Mouse (Mus musculus) liver, embryonic 14.5 days (tissue): ENCODE measurements around the gene Pecr.
A peak's percentile ranks its signal among the peaks of the same experiment; 100 is the strongest.

Source experiments
- CTCF ChIP-seq: IDR thresholded peaks from 2 replicates; pipeline ENCODE4 v1.5.1; 2016; ENCODE audit warnings: antibody characterized with exemption, low read depth, control low read depth
- EP300 ChIP-seq: IDR thresholded peaks from 2 replicates; pipeline ENCODE4 v1.6.1; 2016; ENCODE audit warnings: antibody characterized with exemption, low read depth

DNA sequence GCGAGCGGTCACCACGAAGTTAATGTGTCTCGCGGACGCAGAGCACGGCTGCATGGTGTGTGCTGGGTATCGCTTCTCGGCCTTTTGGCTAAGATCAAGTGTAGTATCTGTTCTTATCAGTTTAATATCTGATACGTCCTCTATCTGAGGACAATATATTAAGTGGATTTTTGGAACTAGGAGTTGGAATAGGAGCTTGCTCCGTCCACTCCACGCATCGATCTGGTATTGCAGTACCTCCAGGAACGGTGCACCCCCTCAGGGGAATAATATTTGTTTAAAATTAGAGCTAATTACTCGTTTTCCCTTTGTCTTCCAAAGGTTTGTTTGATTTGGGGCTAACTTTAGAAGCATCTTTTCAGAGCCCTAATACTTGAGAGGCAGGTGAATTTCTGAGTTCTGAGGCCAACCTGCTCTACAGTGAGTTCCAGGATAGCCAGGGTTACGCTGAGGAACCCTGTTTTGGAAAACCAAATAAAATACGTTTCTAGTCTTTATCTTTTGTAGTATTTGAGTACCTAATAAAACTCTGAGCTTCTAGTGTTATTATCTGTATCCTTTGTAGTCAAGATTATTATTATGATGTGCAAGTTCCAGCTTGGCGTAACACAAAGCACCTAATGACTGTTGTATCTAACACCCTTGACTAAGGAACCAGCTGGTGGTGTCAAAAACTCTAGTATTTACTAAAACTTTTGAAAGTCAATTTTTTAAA lies 57.8 kb downstream of the Pecr start:
- TF ChIP-seq EP300 (peak; percentile 37; the same call in 1 of the 2 replicates), CTCF (no peak)
